Mouse (Mus musculus): Measurements from ENCODE around the gene Smco1. TPM values are rescaled to one million over a fixed set of nuclear protein-coding genes. Genes with fewer than 3 reads are reported as not detected.
"Not testable (repeated sequence)": the region's sequence is repeated elsewhere in the genome, so short reads cannot be mapped to it uniquely, and the experiment has no call there.

The Smco1 gene
- polyA plus RNA-seq, 1 experiment = not detected

DNA sequence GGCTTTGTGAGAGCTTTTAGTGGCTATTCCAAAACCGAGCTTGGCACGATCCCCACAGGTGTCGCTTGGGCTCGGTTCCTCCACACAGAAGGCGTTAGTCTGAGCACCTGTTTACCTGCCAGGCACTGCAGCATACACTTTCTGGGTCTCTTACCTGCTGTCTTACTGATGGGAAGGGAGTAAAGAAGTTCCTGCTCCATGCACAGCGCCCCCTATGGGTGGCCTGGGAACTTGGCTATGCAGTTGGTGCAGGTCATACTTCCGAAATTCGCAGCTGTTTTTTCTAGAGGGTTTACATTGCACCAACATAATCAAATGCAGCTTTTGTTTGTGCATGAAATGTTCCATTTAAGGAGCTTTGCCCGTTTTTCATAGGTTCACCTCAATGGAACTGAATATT is 2.1 kb downstream of the Smco1 start:
- no peaks in the 10 kb centered on the region for H3K9me3 ChIP-seq (ENCODE audit: control insufficient read depth, low read length)
- H3K36me3 ChIP-seq (ENCODE audit: control insufficient read depth) = no peaks in the 10 kb centered on the region; the same call in 1 of the 2 replicates
- no peak overlapping the region for H3K4me3 ChIP-seq (replicated peaks)

DNA sequence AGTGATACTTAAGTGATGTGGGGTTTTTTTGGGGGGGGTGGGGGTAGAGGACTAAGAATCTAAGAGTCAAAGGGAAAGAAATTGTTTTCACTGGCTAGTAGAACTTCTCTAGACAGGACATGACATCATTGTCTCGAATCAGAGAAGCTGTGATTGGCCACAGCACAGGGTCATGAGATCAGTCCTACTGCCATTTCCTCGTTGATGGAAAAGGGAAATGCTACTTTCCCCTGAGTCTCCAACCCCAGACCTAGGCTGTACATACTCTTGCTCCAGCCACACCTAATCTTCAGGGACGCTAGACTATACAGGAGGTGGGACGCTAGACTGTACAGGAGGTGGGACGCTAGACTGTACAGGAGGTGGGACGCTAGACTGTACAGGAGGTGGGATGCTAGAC is 3.8 kb downstream of the Smco1 start:
- no peak overlapping the region for H3K4me3 ChIP-seq (replicated peaks)
- peaks cover 3% of the 10 kb centered on the region; the same call in 1 of the 2 replicates for H3K27me3 ChIP-seq (ENCODE audit: control insufficient read depth)
- peaks cover 3% of the 10 kb centered on the region for H3K9me3 ChIP-seq (ENCODE audit: control insufficient read depth, low read length)
- H3K4me1 ChIP-seq (ENCODE audit: control insufficient read depth) = peaks cover 33% of the 10 kb centered on the region
- TF ChIP-seq TAL1 (IDR thresholded peaks at IDR 0.05; ENCODE audit: low read length) = no peak
- peaks cover 14% of the 10 kb centered on the region for H3K36me3 ChIP-seq (ENCODE audit: control insufficient read depth)

More for the DNA sequence above, 2.1 kb downstream of the Smco1 start:
- no peak for TF ChIP-seq GATA1 (IDR thresholded peaks at IDR 0.05; ENCODE audit: low read length)
- TF ChIP-seq TAL1 (IDR thresholded peaks at IDR 0.05; ENCODE audit: low read length) = no peak
- peaks cover 3% of the 10 kb centered on the region; the same call in 1 of the 2 replicates for H3K27me3 ChIP-seq (ENCODE audit: control insufficient read depth)
- H3K4me1 ChIP-seq (ENCODE audit: control insufficient read depth) = peaks cover 16% of the 10 kb centered on the region

DNA sequence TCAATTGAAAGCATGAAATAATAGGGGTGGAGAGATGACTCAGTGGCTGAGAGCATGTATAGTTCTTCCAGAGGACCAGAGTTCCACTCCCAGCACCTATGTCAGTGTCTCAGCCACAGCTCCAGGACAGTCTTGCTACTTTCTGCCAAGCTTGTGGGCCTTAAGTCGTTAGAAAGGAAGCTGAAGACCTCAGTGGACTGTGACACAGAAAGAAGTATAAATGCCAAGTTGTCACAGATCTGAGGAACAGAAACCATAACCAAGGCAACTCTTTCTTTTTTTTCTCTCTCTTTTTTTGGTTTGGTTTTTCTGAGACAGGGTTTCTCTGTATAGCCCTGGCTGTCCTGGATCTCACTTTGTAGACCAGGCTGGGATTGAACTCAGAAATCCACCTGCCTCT is 4.6 kb downstream of the Smco1 start:
- peaks cover 38% of the 10 kb centered on the region for H3K4me1 ChIP-seq (ENCODE audit: control insufficient read depth)
- H3K27me3 ChIP-seq (ENCODE audit: control insufficient read depth) = peaks cover 3% of the 10 kb centered on the region; the same call in 1 of the 2 replicates
- H3K36me3 ChIP-seq (ENCODE audit: control insufficient read depth) = peaks cover 21% of the 10 kb centered on the region
- H3K4me3 ChIP-seq (replicated peaks) = no peak overlapping the region
- H3K9me3 ChIP-seq (ENCODE audit: control insufficient read depth, low read length) = peaks cover 7% of the 10 kb centered on the region
- TF ChIP-seq TAL1 (IDR thresholded peaks at IDR 0.05; ENCODE audit: low read length) (no peak), GATA1 (IDR thresholded peaks at IDR 0.05; ENCODE audit: low read length) (no peak)

GRCm38 (mm10) chr16:32277308-32278256 is 6.3 kb downstream of the Smco1 start, which contains the start of gene Rnf168:
Gene Rnf168 (plus strand): TSS chr16:32277459.
- peak within 1 kb of the TSS; percentile 98 for H3K4me3 ChIP-seq (replicated peaks)
- peaks cover 7% of the 10 kb centered on the region for H3K9me3 ChIP-seq (ENCODE audit: control insufficient read depth, low read length)
- peaks cover 50% of the 10 kb centered on the region for H3K4me1 ChIP-seq (ENCODE audit: control insufficient read depth)
- TF ChIP-seq GATA1 (IDR thresholded peaks at IDR 0.05; ENCODE audit: low read length) (no peak), TAL1 (IDR thresholded peaks at IDR 0.05; ENCODE audit: low read length) (no peak)
- H3K27me3 ChIP-seq (ENCODE audit: control insufficient read depth) = no peaks in the 10 kb centered on the region
- H3K36me3 ChIP-seq (ENCODE audit: control insufficient read depth) = peaks cover 37% of the 10 kb centered on the region

DNA sequence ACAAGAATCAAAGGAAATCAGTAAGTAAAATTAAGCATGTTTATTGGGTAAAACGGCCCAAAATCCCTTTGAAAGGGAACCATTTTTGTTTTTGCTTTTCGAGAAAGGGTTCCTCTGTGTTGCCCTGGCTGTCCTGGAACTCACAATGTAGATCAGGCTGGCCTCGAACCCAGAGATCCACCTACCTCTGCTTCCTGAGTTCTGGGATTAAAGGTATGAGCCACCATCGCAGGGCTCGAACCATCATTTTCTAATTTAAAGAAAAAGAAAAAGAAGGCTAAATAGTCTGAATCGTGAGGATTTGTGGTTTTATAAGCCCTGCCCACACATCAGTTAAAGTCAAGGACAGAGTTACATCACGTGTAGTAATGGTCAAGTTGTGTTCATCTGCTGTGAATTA is 7.1 kb downstream of the Smco1 start:
- no peak for TF ChIP-seq GATA1 (IDR thresholded peaks at IDR 0.05; ENCODE audit: low read length)
- peaks cover 55% of the 10 kb centered on the region for H3K4me1 ChIP-seq (ENCODE audit: control insufficient read depth)
- peaks cover 7% of the 10 kb centered on the region for H3K9me3 ChIP-seq (ENCODE audit: control insufficient read depth, low read length)
- H3K36me3 ChIP-seq (ENCODE audit: control insufficient read depth) = peaks cover 45% of the 10 kb centered on the region
- no peaks in the 10 kb centered on the region for H3K27me3 ChIP-seq (ENCODE audit: control insufficient read depth)
- peak overlapping the region; percentile 98 for H3K4me3 ChIP-seq (replicated peaks)

GRCm38 (mm10) chr16:32280211-32280610 is 8.9 kb downstream of the Smco1 start:
- no peak for TF ChIP-seq TAL1 (IDR thresholded peaks at IDR 0.05; ENCODE audit: low read length)
- TF ChIP-seq GATA1 (IDR thresholded peaks at IDR 0.05; ENCODE audit: low read length) = no peak
- Histone ChIP-seq H3K9me3 (ENCODE audit: control insufficient read depth, low read length) (peaks cover 7% of the 10 kb centered on the region), H3K36me3 (ENCODE audit: control insufficient read depth) (peaks cover 63% of the 10 kb centered on the region), H3K4me1 (ENCODE audit: control insufficient read depth) (peaks cover 66% of the 10 kb centered on the region), H3K27me3 (ENCODE audit: control insufficient read depth) (no peaks in the 10 kb centered on the region), H3K4me3 (replicated peaks) (peak overlapping the region; percentile 98)

DNA sequence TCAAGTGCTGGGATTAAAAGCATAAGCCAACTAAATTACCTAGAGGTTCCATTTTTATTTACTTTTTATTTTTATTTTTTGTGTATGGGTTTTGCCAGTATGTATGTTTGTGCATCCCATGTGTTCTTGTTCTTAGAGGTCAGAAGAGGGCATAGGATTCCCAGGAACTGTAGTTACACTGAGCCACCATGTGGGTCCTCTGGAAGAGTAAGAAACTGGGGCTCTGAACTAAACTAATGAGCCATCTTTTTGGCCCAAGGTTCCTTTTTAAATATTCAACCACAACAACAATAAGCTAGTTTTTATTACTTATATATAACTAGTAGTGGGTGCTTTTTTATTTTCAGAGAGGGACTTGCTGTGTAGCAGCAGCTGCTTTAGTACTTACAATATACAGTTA is 11.3 kb downstream of the Smco1 start:
- Histone ChIP-seq H3K36me3 (ENCODE audit: control insufficient read depth) (peaks cover 87% of the 10 kb centered on the region), H3K4me3 (replicated peaks) (no peak overlapping the region), H3K4me1 (ENCODE audit: control insufficient read depth) (peaks cover 51% of the 10 kb centered on the region), H3K9me3 (ENCODE audit: control insufficient read depth, low read length) (peaks cover 7% of the 10 kb centered on the region), H3K27me3 (ENCODE audit: control insufficient read depth) (no peaks in the 10 kb centered on the region)
- TF ChIP-seq TAL1 (IDR thresholded peaks at IDR 0.05; ENCODE audit: low read length) (no peak), GATA1 (IDR thresholded peaks at IDR 0.05; ENCODE audit: low read length) (no peak)

- TF ChIP-seq TAL1 (IDR thresholded peaks at IDR 0.05; ENCODE audit: low read length) (no peak), GATA1 (IDR thresholded peaks at IDR 0.05; ENCODE audit: low read length) (no peak)
- Histone ChIP-seq H3K27me3 (ENCODE audit: control insufficient read depth) (no peaks in the 10 kb centered on the region), H3K4me3 (replicated peaks) (no peak overlapping the region), H3K4me1 (ENCODE audit: control insufficient read depth) (no peaks in the 10 kb centered on the region), H3K9me3 (ENCODE audit: control insufficient read depth, low read length) (peaks cover 4% of the 10 kb centered on the region; the same call in 1 of the 2 replicates), H3K36me3 (ENCODE audit: control insufficient read depth) (peaks cover 63% of the 10 kb centered on the region)
These were observed 20.6 kb downstream of the Smco1 start for GRCm38 (mm10) chr16:32291821-32292220.

DNA sequence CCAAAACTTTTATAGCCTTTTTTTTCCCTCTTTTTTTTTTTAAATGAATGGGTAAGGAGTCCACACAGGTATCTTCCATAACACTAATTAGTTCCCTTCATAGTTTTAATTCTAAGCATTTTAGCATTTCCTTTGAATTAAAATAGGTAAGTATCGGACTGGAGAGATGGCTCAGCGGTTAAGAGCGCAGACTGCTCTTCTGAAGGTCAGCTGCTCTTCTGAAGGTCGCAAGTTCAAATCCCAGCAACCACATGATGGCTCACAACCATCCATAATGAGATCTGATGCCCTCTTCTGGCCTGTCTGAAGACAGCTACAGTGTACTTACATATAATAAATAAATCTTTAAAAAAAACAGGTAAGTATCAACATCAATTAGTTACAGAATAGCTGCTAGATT is 28.3 kb downstream of the Smco1 start:
- peaks cover 76% of the 10 kb centered on the region for H3K36me3 ChIP-seq (ENCODE audit: control insufficient read depth)
- H3K4me3 ChIP-seq (replicated peaks); H3K27me3 ChIP-seq (ENCODE audit: control insufficient read depth); H3K4me1 ChIP-seq (ENCODE audit: control insufficient read depth); H3K9me3 ChIP-seq (ENCODE audit: control insufficient read depth, low read length): not testable (repeated sequence)
